Mouse (Mus musculus) heart, embryonic 12.5 days (tissue): ENCODE results near the gene Mpped1. TPM values are rescaled to one million over a fixed set of nuclear protein-coding genes. Genes with fewer than 3 reads are reported as not detected.

Experiments used
- ATAC-seq: fragments of 200-750 bp; cut with Nextera tagmentation; 2 replicates; pipeline ENCODE4 v1.8.0; 2017; ENCODE audit warnings: moderate TSS enrichment, moderate library complexity; ENCODE audit not compliant: insufficient number of reproducible peaks, low FRiP score
- H3K27ac ChIP-seq: fragments of 300-500 bp; sonication (generic); 2 replicates; pipeline ENCODE4 v1.5.1; 2016; ENCODE audit warnings: mild to moderate bottlenecking, moderate library complexity; ENCODE audit not compliant: poor library complexity, severe bottlenecking
- H3K27me3 ChIP-seq: fragments of 300-500 bp; sonication (generic); replicated peaks from 2 replicates; pipeline ENCODE4 v1.6.1; 2016; ENCODE audit warnings: mild to moderate bottlenecking, moderate library complexity
- H3K36me3 ChIP-seq: fragments of 300-500 bp; sonication (generic); 2 replicates; pipeline ENCODE4 v1.6.1; 2016; ENCODE audit warnings: mild to moderate bottlenecking, moderate library complexity
- H3K4me1 ChIP-seq: fragments of 300-500 bp; sonication (generic); replicated peaks from 2 replicates; pipeline ENCODE4 v1.6.1; 2016; ENCODE audit warnings: mild to moderate bottlenecking
- H3K4me2 ChIP-seq: fragments of 300-500 bp; sonication (generic); 2 replicates; pipeline ENCODE4 v1.6.1; 2016; ENCODE audit warnings: mild to moderate bottlenecking, moderate library complexity
- H3K4me3 ChIP-seq: fragments of 300-500 bp; sonication (generic); 2 replicates; pipeline ENCODE4 v1.5.1; 2016; ENCODE audit warnings: mild to moderate bottlenecking
- H3K9ac ChIP-seq: fragments of 300-500 bp; sonication (generic); 2 replicates; pipeline ENCODE4 v1.6.1; 2016; ENCODE audit warnings: mild to moderate bottlenecking, moderate library complexity
- H3K9me3 ChIP-seq: fragments of 300-500 bp; sonication (generic); replicated peaks from 2 replicates; pipeline ENCODE4 v1.6.1; 2016; ENCODE audit warnings: mild to moderate bottlenecking, moderate library complexity
- WGBS: fragments of 180-500 bp; shearing (Covaris S2); methylation state at CpG from one replicate; pipeline ENCODE4 v1.1.7; 2016; 5-methylcytosine and 5-hydroxymethylcytosine counted together
- polyA plus RNA-seq: library from polyadenylated mRNA; unstranded; fragments of >200 nt; fragmentation: Nextera tagmentation; extraction: Ambion mirVana; gene quantifications from 2 replicates; pipeline ENCODE4 v1.2.1, GENCODE M21; 2016

The Mpped1 gene
- polyA plus RNA-seq, 1 experiment from 2014 or later, result 0.10 TPM

DNA sequence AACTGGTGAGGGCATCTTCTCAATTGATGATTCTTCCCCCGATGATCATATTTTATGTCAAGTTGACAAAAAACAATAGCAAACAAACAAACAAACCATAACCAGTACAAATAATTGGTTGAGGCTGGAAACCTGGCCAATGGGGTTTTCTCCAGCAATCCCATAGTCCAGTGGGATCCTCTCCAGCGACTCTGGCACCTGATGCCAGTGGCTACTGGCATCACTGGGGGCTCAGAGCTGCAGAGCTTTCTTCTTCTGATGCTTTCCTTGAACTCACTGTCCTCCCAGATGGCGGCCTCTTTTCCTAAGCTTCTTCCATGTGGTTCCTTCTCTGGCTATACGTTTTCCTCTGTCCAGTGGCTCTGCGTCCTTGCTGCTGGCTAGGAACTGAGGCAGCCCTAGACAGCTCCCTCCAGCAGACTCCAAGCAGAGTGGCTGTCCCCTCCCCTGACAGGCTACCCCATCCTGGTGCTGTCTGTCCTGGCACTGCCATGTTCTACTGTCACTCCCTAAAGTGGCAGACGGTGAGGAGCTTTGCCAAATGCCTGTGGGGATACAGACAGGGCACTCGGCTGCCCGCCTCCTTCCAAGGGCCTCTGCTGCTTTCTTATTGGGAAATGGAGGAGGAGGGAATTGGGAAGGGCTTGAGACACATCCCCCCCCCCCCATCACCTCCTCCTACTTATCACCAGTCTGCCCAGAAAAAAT lies 7.8 kb upstream of the Mpped1 start:
- Histone ChIP-seq H3K9me3 (no peaks in the 10 kb centered on the region), H3K27me3 (peaks cover 80% of the 10 kb centered on the region), H3K4me1 (peaks cover 5% of the 10 kb centered on the region), H3K36me3 (no peaks in the 10 kb centered on the region), H3K27ac (no peak overlapping the region), H3K9ac (no peak overlapping the region), H3K4me2 (no peak overlapping the region), H3K4me3 (no peak overlapping the region)
- WGBS, result 68% methylated on average over 8 of the region's 8 CpGs
- no peak for ATAC-seq

DNA sequence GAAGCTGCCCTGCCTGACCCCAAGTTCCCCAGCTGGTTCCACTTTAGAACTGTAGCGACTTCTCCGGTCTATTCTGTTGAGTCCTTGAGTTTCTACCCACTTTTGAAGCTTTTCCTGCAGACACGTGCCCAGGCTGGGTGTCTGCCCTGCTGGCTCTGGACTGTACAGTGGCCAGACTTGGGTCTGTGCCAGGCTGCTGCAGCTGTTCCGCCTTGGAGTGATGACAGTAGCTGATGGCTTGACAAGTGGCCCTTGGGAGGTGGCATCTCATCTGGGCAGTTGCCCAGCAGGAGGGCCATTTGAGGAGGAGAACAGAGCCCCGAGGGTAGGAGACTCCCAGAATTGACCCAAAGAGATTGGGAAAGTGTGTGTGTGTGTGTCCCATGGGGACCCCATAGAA lies 6.8 kb upstream of the Mpped1 start:
- no peak overlapping the region for H3K4me3 ChIP-seq
- H3K27ac ChIP-seq, result no peak overlapping the region
- no peaks in the 10 kb centered on the region for H3K9me3 ChIP-seq
- H3K4me1 ChIP-seq, result peaks cover 5% of the 10 kb centered on the region
- no peaks in the 10 kb centered on the region for H3K36me3 ChIP-seq
- 44% methylated on average over 5 of the region's 5 CpGs for WGBS
- no peak overlapping the region for H3K9ac ChIP-seq
- peaks cover 82% of the 10 kb centered on the region for H3K27me3 ChIP-seq
- ATAC-seq, result no peak; the same call in 1 of the 2 replicates
- H3K4me2 ChIP-seq, result no peak overlapping the region

DNA sequence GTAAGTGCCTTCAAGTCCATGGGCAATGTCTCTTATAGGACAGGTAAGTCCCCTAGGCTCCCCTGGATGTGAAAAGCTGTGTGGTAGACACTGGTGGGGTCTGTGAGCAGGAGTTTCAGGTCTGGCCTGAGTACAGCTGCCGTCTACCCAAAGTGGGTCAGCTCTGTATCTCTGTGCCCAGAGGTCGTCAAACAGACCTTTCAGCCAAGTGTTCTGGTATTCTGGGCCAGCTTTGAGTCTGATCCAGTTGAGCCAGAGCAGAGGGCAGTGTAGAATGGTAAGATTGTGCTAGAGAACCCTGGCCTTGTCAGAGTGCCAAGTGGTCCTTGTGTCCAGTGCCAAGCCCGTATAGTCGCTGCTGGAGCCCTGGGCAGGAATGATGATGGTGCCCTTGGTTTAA lies 6.3 kb upstream of the Mpped1 start:
- Histone ChIP-seq H3K4me3 (no peak overlapping the region), H3K36me3 (no peaks in the 10 kb centered on the region), H3K27ac (no peak overlapping the region), H3K9ac (no peak overlapping the region), H3K4me2 (no peak overlapping the region), H3K9me3 (no peaks in the 10 kb centered on the region), H3K4me1 (peaks cover 5% of the 10 kb centered on the region), H3K27me3 (peaks cover 82% of the 10 kb centered on the region)
- no peak for ATAC-seq
- WGBS, result 72% methylated on average over 4 of the region's 4 CpGs

DNA sequence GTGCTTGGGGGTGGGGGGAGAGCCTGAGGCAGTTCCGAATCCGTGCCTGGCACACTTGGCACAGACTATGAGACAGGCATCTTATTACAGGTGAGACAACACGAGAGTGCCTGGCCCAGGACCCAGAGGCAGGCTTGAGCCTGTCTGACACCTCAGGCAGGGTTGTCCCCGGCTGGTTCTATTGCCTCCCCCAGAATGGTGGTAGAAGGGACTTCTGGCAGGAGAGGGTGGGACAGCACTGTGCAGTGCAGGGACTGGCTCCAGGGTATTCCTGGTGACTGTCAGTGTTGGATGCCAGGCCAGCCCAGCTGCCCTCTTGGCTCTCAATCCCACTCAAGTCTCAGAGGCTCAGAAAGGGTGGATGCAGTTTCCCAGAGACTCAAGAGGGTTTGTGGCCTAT lies 4.3 kb upstream of the Mpped1 start:
- WGBS, result 49% methylated on average over 4 of the region's 4 CpGs
- ATAC-seq, result no peak
- Histone ChIP-seq H3K4me2 (no peak overlapping the region), H3K9me3 (no peaks in the 10 kb centered on the region), H3K9ac (no peak overlapping the region), H3K4me1 (peaks cover 8% of the 10 kb centered on the region), H3K27ac (no peak overlapping the region), H3K36me3 (no peaks in the 10 kb centered on the region), H3K4me3 (no peak overlapping the region), H3K27me3 (peaks cover 98% of the 10 kb centered on the region)

DNA sequence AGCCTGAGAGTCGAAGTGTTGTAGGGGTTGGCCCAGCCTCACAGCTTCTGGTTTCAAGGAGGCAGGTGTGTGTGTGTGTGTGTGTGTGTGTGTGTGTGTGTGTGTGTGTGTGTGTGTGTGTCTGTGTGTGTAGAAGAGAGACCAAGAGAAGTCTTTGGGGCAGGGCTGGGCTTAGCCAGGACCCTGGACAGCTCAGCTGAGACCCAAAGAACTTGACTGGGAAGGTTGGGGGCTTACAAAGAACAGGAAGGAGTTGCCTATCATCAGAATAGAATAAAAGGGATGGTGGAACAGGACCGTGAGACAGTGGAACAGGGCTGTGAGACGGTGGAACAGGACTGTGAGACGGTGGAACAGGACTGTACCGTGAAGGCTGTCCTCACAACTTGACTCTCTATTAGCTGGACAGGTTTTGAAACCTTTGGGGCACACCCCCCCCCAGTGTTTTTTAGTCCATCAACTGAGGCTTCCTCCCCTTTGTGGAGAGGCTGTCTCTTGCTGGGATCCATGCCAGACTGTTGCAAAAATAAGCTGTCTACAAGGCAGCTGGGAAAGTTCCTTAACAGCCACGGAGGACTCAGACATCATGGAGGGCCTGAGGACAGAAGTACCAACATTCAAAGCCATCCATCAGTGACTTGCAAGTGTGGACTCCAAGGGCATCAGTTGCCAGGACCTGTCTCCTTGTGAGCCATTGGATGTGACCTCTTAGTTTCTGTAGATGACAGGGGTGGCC lies 2.8 kb upstream of the Mpped1 start:
- Histone ChIP-seq H3K27me3 (peaks cover 98% of the 10 kb centered on the region), H3K9ac (no peak overlapping the region), H3K27ac (no peak overlapping the region), H3K36me3 (no peaks in the 10 kb centered on the region), H3K4me1 (peaks cover 8% of the 10 kb centered on the region), H3K4me2 (no peak overlapping the region), H3K9me3 (no peaks in the 10 kb centered on the region), H3K4me3 (no peak overlapping the region)
- ATAC-seq, result no peak
- 68% methylated on average over 6 of the region's 6 CpGs for WGBS

DNA sequence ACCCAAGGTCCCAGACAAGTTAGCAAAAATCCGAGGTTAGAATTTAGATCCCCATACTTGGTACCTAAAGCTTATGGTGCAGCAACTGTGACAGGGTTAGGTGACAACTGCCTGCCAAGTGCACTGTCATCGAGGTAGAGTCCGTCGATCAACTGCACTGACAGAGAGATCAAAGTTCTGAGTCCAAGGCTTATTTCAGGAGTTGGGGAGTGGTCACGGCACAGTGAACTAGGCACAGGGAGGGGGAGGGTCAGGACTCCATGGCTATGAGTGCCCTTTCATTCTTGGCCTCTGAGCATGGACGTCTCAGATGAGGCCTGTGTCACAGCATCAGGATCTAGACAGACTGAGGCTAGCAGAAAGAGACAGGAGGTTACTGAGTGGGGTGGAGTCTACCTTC lies 1.8 kb upstream of the Mpped1 start:
- H3K9ac ChIP-seq, result no peak overlapping the region
- H3K4me2 ChIP-seq, result no peak overlapping the region
- 65% methylated on average over 6 of the region's 6 CpGs for WGBS
- no peak overlapping the region for H3K27ac ChIP-seq
- H3K4me1 ChIP-seq, result peaks cover 4% of the 10 kb centered on the region
- H3K36me3 ChIP-seq, result no peaks in the 10 kb centered on the region
- no peak overlapping the region for H3K4me3 ChIP-seq
- H3K27me3 ChIP-seq, result peaks cover 98% of the 10 kb centered on the region
- no peaks in the 10 kb centered on the region for H3K9me3 ChIP-seq
- no peak for ATAC-seq

DNA sequence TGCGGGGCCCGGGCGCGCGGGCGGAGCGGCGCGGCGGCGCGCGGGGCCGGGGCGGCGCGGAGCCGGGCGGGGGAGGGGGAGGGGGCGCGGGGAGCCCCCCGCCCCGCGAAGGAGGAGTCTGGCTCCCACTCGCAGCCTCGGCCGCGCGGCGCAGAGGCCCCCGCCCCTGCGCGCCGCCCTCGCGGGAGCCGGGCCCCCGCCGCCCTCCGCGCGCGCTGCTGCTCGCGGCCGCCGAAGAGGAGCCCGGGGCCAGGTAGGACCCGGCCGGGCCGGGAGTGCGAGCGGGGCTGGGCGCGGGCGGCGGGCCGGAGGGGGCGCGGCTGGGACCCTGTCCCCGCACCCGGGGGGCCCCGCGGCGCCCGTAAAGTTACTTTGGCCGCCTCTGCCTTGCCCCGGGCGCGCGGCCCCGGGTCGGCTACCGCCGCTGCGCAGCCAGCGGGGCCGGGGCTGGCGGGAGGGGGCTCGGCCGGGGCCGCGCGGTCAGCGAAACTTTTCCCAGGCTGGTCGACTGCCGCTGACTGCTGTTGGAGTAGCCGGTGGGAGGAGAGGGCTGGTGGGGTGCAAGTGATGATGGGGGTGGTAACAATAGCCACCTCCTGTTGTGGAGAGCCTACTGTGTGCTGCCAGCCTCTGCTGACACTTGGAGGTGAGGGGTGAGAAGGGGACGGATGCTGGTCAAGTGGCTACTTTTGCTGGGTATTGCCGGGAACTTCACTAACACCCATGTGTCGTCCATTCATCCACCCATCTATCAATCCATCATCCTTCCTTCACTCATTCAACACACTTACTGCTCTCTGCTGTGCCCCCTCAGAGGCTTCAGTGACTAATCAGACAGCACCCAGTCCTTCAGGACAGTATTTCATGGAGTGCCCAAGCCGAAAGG lies 831 bp downstream of the Mpped1 start:
- H3K9ac ChIP-seq, result peak overlapping the region; percentile 59
- peak overlapping the region; percentile 96 for H3K4me2 ChIP-seq
- 18% methylated on average over 50 of the region's 92 CpGs for WGBS
- peaks cover 91% of the 10 kb centered on the region for H3K27me3 ChIP-seq
- no peaks in the 10 kb centered on the region for H3K36me3 ChIP-seq
- no peak for ATAC-seq
- H3K27ac ChIP-seq, result no peak overlapping the region
- H3K4me1 ChIP-seq, result peaks cover 3% of the 10 kb centered on the region; the same call in 1 of the 2 replicates
- peak overlapping the region; percentile 62 for H3K4me3 ChIP-seq
- H3K9me3 ChIP-seq, result no peaks in the 10 kb centered on the region

DNA sequence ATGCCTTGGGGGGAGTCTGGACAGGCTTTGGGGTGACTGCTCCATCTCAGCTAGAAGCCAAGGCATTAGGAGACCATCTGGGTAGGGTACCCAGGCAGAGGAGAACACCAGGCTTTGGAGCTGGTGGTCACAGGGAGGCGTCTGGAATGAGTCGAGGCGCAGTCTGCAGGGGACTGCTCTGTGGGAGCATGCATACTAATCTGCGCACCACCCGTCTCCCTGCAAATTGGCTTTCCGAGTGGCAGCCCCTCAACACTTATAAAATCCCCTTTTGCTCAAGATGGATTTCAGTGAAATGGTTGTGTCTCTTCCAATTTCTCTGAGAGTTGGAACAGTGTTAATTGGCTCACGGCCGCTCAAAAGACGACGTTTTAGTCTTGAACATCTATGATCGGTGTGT lies 2.0 kb downstream of the Mpped1 start:
- no peak for ATAC-seq
- Histone ChIP-seq H3K9ac (no peak overlapping the region), H3K4me2 (no peak overlapping the region), H3K36me3 (no peaks in the 10 kb centered on the region), H3K4me1 (peaks cover 3% of the 10 kb centered on the region; the same call in 1 of the 2 replicates), H3K27ac (no peak overlapping the region), H3K27me3 (peaks cover 84% of the 10 kb centered on the region), H3K9me3 (no peaks in the 10 kb centered on the region), H3K4me3 (no peak overlapping the region)
- 67% methylated on average over 11 of the region's 11 CpGs for WGBS

DNA sequence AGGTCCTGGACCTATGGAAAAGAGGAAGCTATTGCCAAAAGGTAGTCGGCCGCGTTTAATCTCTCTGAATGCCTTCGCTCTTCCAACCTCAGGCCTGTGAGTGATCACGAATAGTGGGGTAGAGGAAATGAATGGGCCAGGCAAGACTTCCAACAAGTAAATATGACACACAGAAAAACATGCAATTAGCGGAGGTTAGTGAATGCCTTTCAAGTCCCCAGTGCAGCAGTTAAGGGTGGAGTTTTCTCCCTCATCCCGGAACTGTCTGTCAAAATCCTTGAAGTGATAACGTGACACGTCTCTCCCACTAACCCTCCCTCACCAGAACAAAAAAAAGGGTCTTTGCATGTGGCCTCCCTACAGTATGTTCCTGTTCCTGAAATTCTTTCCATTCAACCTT lies 3.0 kb downstream of the Mpped1 start:
- H3K9me3 ChIP-seq, result no peaks in the 10 kb centered on the region
- no peak overlapping the region for H3K27ac ChIP-seq
- H3K36me3 ChIP-seq, result no peaks in the 10 kb centered on the region
- no peak overlapping the region for H3K9ac ChIP-seq
- 52% methylated on average over 9 of the region's 9 CpGs for WGBS
- peaks cover 84% of the 10 kb centered on the region for H3K27me3 ChIP-seq
- ATAC-seq, result no peak
- no peak overlapping the region for H3K4me3 ChIP-seq
- peaks cover 3% of the 10 kb centered on the region; the same call in 1 of the 2 replicates for H3K4me1 ChIP-seq
- no peak overlapping the region for H3K4me2 ChIP-seq

DNA sequence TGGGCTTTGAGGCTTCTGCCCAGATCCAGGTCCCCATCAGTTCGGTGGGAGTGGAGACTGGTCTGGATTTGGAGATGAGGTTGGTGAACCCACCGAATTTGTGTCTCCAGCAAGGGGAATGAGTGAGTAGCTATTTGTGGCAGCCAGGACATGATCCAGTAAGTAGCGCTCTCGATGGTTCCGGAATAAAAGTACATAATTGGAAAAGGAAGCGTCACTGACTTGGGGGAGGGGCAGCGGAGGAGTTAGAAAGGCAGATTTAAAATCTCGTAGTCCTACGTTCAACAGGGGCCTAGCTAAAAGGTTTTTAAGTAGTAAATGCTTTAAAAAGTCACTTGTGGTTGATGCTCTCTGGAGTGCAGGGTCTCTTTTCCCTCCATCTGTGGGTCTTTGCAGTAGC lies 5.5 kb downstream of the Mpped1 start:
- 75% methylated on average over 9 of the region's 9 CpGs for WGBS
- no peak for ATAC-seq
- Histone ChIP-seq H3K9me3 (no peaks in the 10 kb centered on the region), H3K4me1 (no peaks in the 10 kb centered on the region), H3K36me3 (no peaks in the 10 kb centered on the region), H3K27ac (no peak overlapping the region), H3K4me2 (no peak overlapping the region), H3K4me3 (no peak overlapping the region), H3K27me3 (peaks cover 76% of the 10 kb centered on the region), H3K9ac (no peak overlapping the region)

DNA sequence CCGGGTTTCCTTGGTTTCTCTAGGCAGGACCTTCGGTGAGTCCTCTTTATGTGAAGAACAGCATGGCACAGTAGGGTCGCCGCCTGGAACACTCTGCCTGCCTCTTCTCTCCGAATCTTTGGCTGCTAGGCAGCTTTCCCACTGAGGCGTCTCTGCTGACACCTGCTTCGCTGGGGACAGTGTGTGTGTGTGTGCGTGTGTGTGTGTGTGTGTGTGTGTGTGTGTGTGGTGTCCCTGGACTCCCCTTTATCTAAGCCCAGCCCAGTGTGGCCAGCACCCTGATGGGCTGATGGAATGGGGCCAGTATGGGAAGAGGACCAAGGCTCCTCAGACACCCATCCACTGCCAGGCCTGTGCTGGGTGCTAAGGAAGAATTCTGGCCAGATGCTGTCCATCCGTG lies 9.8 kb downstream of the Mpped1 start:
- Histone ChIP-seq H3K27me3 (peaks cover 38% of the 10 kb centered on the region), H3K4me1 (no peaks in the 10 kb centered on the region), H3K9ac (no peak overlapping the region), H3K27ac (no peak overlapping the region), H3K4me2 (no peak overlapping the region), H3K9me3 (no peaks in the 10 kb centered on the region), H3K4me3 (no peak overlapping the region), H3K36me3 (no peaks in the 10 kb centered on the region)
- no peak for ATAC-seq
- 68% methylated on average over 9 of the region's 9 CpGs for WGBS
